In genomic region chr19:23759322-23759945, GRCm38 (mm10) we compare ENCODE assay signal across 8 mouse cellular contexts. TPM values are rescaled to one million over a fixed set of nuclear protein-coding genes. Genes with fewer than 3 reads are reported as not detected.
DNase-seq lines count a peak whose midpoint lies in the region; ATAC-seq and TF ChIP-seq lines count a peak whose summit lies in the region.

No protein-coding gene starts in this region.

- no peak for TF ChIP-seq POLR2A in kidney, adult 2 months (IDR thresholded peaks at IDR 0.05; ENCODE audit: low read depth, low read length)

- H3K4me3 ChIP-seq in kidney, adult 2 months (ENCODE audit: insufficient read depth, low read depth, low read length): peak overlapping the region; percentile 65
- peak overlapping the region; percentile 72 for H3K4me3 ChIP-seq in forebrain, embryonic 12.5 days (replicated peaks)
- H3K4me3 ChIP-seq in intestine, embryonic 14.5 days (ENCODE audit: low read depth, low read length): peak overlapping the region; percentile 68

- TF ChIP-seq CTCF in kidney, adult 2 months (conservative IDR thresholded peaks at IDR 0.05; ENCODE audit: insufficient read depth, insufficient read length, low read depth, low read length): no peak

- 6% methylated on average over 17 of the region's 17 CpGs for WGBS in kidney, adult 2 months
- 1% methylated on average over 17 of the region's 17 CpGs for WGBS in forebrain, embryonic 12.5 days
- WGBS in intestine, embryonic 14.5 days: 3% methylated on average over 17 of the region's 17 CpGs

- H3K27me3 ChIP-seq in kidney, adult 2 months (replicated peaks; ENCODE audit: control insufficient read depth, insufficient read depth, low read length): no peaks in the 10 kb centered on the region
- H3K27me3 ChIP-seq in forebrain, embryonic 12.5 days: peaks cover 10% of the 10 kb centered on the region
- H3K27me3 ChIP-seq in intestine, embryonic 14.5 days (replicated peaks; ENCODE audit: control insufficient read depth, insufficient read depth, low read length): peaks cover 22% of the 10 kb centered on the region

- peak overlapping the region; percentile 75 for H3K9ac ChIP-seq in forebrain, embryonic 12.5 days
- peak overlapping the region; percentile 74 for H3K9ac ChIP-seq in intestine, embryonic 14.5 days (ENCODE audit: low read length)

- DNase-seq in kidney, adult 2 months: peak; percentile 20
- no peak for DNase-seq in kidney, adult 9 months
- peak; percentile 1 for DNase-seq in Muller cell, postnatal 12 days (ENCODE audit: inconsistent ontology term)
- peak; percentile 58 for DNase-seq in intestine, embryonic 14.5 days (ENCODE audit: low spot score)
- peak; percentile 34 for DNase-seq in lung, postnatal 36 days
- peak; percentile 50 for DNase-seq in telencephalon, adult 2 months (ENCODE audit: low read depth, low spot score)
- no peak for DNase-seq in spleen, postnatal 4 days (ENCODE audit: low spot score in 2 of 2)

- H3K27ac ChIP-seq in kidney, adult 2 months (ENCODE audit: insufficient read depth, low read depth, low read length): no peak overlapping the region
- H3K27ac ChIP-seq in forebrain, embryonic 12.5 days: peak overlapping the region; percentile 91
- H3K27ac ChIP-seq in intestine, embryonic 14.5 days (ENCODE audit: low read depth): no peak overlapping the region

- H3K4me2 ChIP-seq in forebrain, embryonic 12.5 days: peak overlapping the region; percentile 75
- H3K4me2 ChIP-seq in intestine, embryonic 14.5 days (ENCODE audit: low read length): peak overlapping the region; percentile 85

- no peaks in the 10 kb centered on the region for H3K9me3 ChIP-seq in forebrain, embryonic 12.5 days
- H3K9me3 ChIP-seq in intestine, embryonic 14.5 days (ENCODE audit: control insufficient read depth, low read length): no peaks in the 10 kb centered on the region

- H3K4me1 ChIP-seq in kidney, adult 2 months (ENCODE audit: control insufficient read depth, insufficient read depth, low read length): no peaks in the 10 kb centered on the region
- peaks cover 16% of the 10 kb centered on the region for H3K4me1 ChIP-seq in forebrain, embryonic 12.5 days
- no peaks in the 10 kb centered on the region for H3K4me1 ChIP-seq in intestine, embryonic 14.5 days (replicated peaks; ENCODE audit: control insufficient read depth, insufficient read depth, low read length)

- no peaks in the 10 kb centered on the region for H3K36me3 ChIP-seq in kidney, adult 2 months (ENCODE audit: control insufficient read depth, insufficient read depth, low read length)
- H3K36me3 ChIP-seq in forebrain, embryonic 12.5 days (replicated peaks): no peaks in the 10 kb centered on the region
- H3K36me3 ChIP-seq in intestine, embryonic 14.5 days (ENCODE audit: control insufficient read depth, insufficient read depth, low read length): no peaks in the 10 kb centered on the region

- ATAC-seq in forebrain, embryonic 12.5 days (ENCODE audit: low FRiP score): no peak
- no peak; the same call in 1 of the 2 replicates for ATAC-seq in intestine, embryonic 14.5 days (replicated peaks; ENCODE audit: low FRiP score, low TSS enrichment, low read depth)

RNA-seq across cellular contexts. Expression of gene Apba1, which starts 0.7 kb away (rescaled TPM):
- 1.6 and 1.9 TPM in 2 replicates for polyA plus RNA-seq in kidney, adult 2 months (2012; rRNA removed)
- 2.5 and 2.8 TPM in 2 replicates for polyA plus RNA-seq in forebrain, embryonic 12.5 days (2016; fragmentation: Nextera tagmentation; extraction: Ambion mirVana)
- 0.77 and 0.89 TPM in 2 replicates for polyA plus RNA-seq in intestine, embryonic 14.5 days (2014; fragmentation: Nextera tagmentation; extraction: Ambion mirVana)

Comparison
In these comparisons a context has a peak if more than half of its experiments do, and no peak if none do; other contexts are left out.
1. DNase-seq: peak in kidney, adult 2 months (single experiment), Muller cell, postnatal 12 days (single experiment), intestine, embryonic 14.5 days (single experiment), lung, postnatal 36 days (single experiment) and telencephalon, adult 2 months (single experiment); none in kidney, adult 9 months (single experiment) and spleen, postnatal 4 days (0 of 2).
2. Peak in every context shown above with its lines, with median percentiles within 50 percentile points of each other: H3K4me3 ChIP-seq.